Mouse (Mus musculus) lung, postnatal 0 days (tissue): ENCODE measurements around the gene Azin2. TPM values are rescaled to one million over a fixed set of nuclear protein-coding genes. Genes with fewer than 3 reads are reported as not detected.

Source experiments
- ATAC-seq: fragments of 200-750 bp; cut with Nextera tagmentation; 2 replicates; pipeline ENCODE4 v1.8.0; 2017; ENCODE audit warnings: moderate library complexity
- DNase-seq: peaks from one replicate; pipeline ENCODE4 v3.0.0-alpha.2; 2016; ENCODE audit warnings: low spot score
- H3K27ac ChIP-seq: fragments of 300-500 bp; sonication (generic); 2 replicates; pipeline ENCODE4 v1.5.1; 2014; ENCODE audit warnings: antibody characterized with exemption, mild to moderate bottlenecking, low read length, mixed read lengths
- H3K27me3 ChIP-seq: fragments of 300-500 bp; sonication (generic); replicated peaks from 2 replicates; pipeline ENCODE4 v1.6.1; 2014; ENCODE audit warnings: low read length, mixed read lengths; ENCODE audit not compliant: insufficient read depth
- H3K36me3 ChIP-seq: fragments of 300-500 bp; sonication (generic); 2 replicates; pipeline ENCODE4 v1.6.1; 2014; ENCODE audit warnings: low read length, mixed read lengths; ENCODE audit not compliant: insufficient read depth
- H3K4me1 ChIP-seq: fragments of 300-500 bp; sonication (generic); 2 replicates; pipeline ENCODE4 v1.6.1; 2014; ENCODE audit warnings: antibody characterized with exemption, low read depth, low read length, mixed read lengths; ENCODE audit not compliant: insufficient read depth
- H3K4me2 ChIP-seq: fragments of 300-500 bp; sonication (generic); replicated peaks from 2 replicates; pipeline ENCODE4 v1.6.1; 2014; ENCODE audit warnings: low read depth, mild to moderate bottlenecking, low read length, moderate library complexity, mixed read lengths
- H3K4me3 ChIP-seq: fragments of 300-500 bp; sonication (generic); 2 replicates; pipeline ENCODE4 v1.5.1; 2014; ENCODE audit warnings: low read depth, low read length
- H3K9ac ChIP-seq: fragments of 300-500 bp; sonication (generic); replicated peaks from 2 replicates; pipeline ENCODE4 v1.6.1; 2014; ENCODE audit warnings: low read depth, mild to moderate bottlenecking
- H3K9me3 ChIP-seq: fragments of 300-500 bp; sonication (generic); 2 replicates; pipeline ENCODE4 v1.6.1; 2016; ENCODE audit warnings: low read length, mixed read lengths
- CTCF ChIP-seq: IDR thresholded peaks from 2 replicates; pipeline ENCODE4 v1.5.1; 2016; ENCODE audit warnings: antibody characterized with exemption, mild to moderate bottlenecking
- EP300 ChIP-seq: IDR thresholded peaks from 2 replicates; pipeline ENCODE4 v1.6.1; 2016; ENCODE audit warnings: antibody characterized with exemption, mild to moderate bottlenecking, control low read depth
- WGBS: fragments of 180-500 bp; shearing (Covaris S2); extraction: QIAGEN DNeasy Blood & Tissue Kit; methylation state at CpG from one replicate; pipeline ENCODE4 v1.1.7; 2014; 5-methylcytosine and 5-hydroxymethylcytosine counted together
- polyA plus RNA-seq: library from polyadenylated mRNA; unstranded; fragments of >200 nt; fragmentation: Nextera tagmentation; extraction: Ambion mirVana; gene quantifications from 2 replicates; pipeline ENCODE4 v1.2.1, GENCODE M21; 2015

Azin2 gene
- 39.0 and 42.2 TPM in 2 replicates for polyA plus RNA-seq

- peak; percentile 95 for ATAC-seq
- Histone ChIP-seq H3K27me3 (0 out of 2 replicates have a peak, but pooled peaks cover 3% of the 10 kb centered on the region), H3K4me3 (peak within 1 kb of the TSS; percentile 49), H3K36me3 (no peaks in the 10 kb centered on the region), H3K27ac (peak within 1 kb of the TSS; percentile 47), H3K9ac (peak within 1 kb of the TSS; percentile 56), H3K4me2 (peak within 1 kb of the TSS; percentile 85), H3K9me3 (no peaks in the 10 kb centered on the region), H3K4me1 (peaks cover 8% of the 10 kb centered on the region; the same call in 1 of the 2 replicates)
- WGBS = 1% methylated on average over 53 of the region's 72 CpGs
- no peak for TF ChIP-seq EP300
- TF ChIP-seq CTCF = no peak
- peak; percentile 91 for DNase-seq
These were observed at the start of gene Azin2 for GRCm38 (mm10) chr4:128962029-128962925. Gene Azin2, minus strand, starts transcription at chr4:128962442.

- Histone ChIP-seq H3K9ac (no peak overlapping the region), H3K4me3 (no peak overlapping the region), H3K27me3 (no peaks in the 10 kb centered on the region), H3K4me2 (no peak overlapping the region), H3K4me1 (peaks cover 9% of the 10 kb centered on the region; the same call in 1 of the 2 replicates), H3K9me3 (no peaks in the 10 kb centered on the region), H3K36me3 (peaks cover 9% of the 10 kb centered on the region; the same call in 1 of the 2 replicates), H3K27ac (peak overlapping the region; percentile 48; the same call in 1 of the 2 replicates)
- TF ChIP-seq CTCF (no peak), EP300 (peak; percentile 9; the same call in 1 of the 2 replicates)
- ATAC-seq (peak; percentile 76), DNase-seq (peak; percentile 92)
- WGBS = 37% methylated on average over 15 of the region's 15 CpGs
These were observed 49.4 kb upstream of the Azin2 start for GRCm38 (mm10) chr4:129011604-129012121.

GRCm38 (mm10) chr4:129009521-129009920 lies 47.3 kb upstream of the Azin2 start:
- no peak for ATAC-seq
- Histone ChIP-seq H3K9me3 (no peaks in the 10 kb centered on the region), H3K27me3 (no peaks in the 10 kb centered on the region), H3K4me3 (no peak overlapping the region), H3K9ac (no peak overlapping the region), H3K27ac (no peak overlapping the region), H3K4me2 (no peak overlapping the region), H3K4me1 (peaks cover 9% of the 10 kb centered on the region; the same call in 1 of the 2 replicates), H3K36me3 (peaks cover 9% of the 10 kb centered on the region; the same call in 1 of the 2 replicates)
- DNase-seq = peak; percentile 42
- WGBS = 72% methylated on average over 5 of the region's 5 CpGs
- TF ChIP-seq EP300 (no peak), CTCF (no peak)

- ATAC-seq (no peak), DNase-seq (peak; percentile 4)
- H3K4me2 ChIP-seq = no peak overlapping the region
- no peaks in the 10 kb centered on the region for H3K9me3 ChIP-seq
- no peak overlapping the region for H3K4me3 ChIP-seq
- no peak overlapping the region for H3K27ac ChIP-seq
- H3K9ac ChIP-seq = no peak overlapping the region
- peaks cover 9% of the 10 kb centered on the region; the same call in 1 of the 2 replicates for H3K4me1 ChIP-seq
- H3K36me3 ChIP-seq = peaks cover 9% of the 10 kb centered on the region; the same call in 1 of the 2 replicates
- 74% methylated on average over 3 of the region's 3 CpGs for WGBS
- TF ChIP-seq CTCF = no peak
- no peaks in the 10 kb centered on the region for H3K27me3 ChIP-seq
These were observed 46.4 kb upstream of the Azin2 start for GRCm38 (mm10) chr4:129008672-129009071.

GRCm38 (mm10) chr4:129008006-129008519 lies 45.8 kb upstream of the Azin2 start:
- 83% methylated on average over 12 of the region's 12 CpGs for WGBS
- Histone ChIP-seq H3K27ac (no peak overlapping the region), H3K4me1 (peaks cover 6% of the 10 kb centered on the region; the same call in 1 of the 2 replicates), H3K4me2 (no peak overlapping the region), H3K9ac (no peak overlapping the region), H3K9me3 (no peaks in the 10 kb centered on the region), H3K4me3 (no peak overlapping the region), H3K27me3 (no peaks in the 10 kb centered on the region), H3K36me3 (peaks cover 9% of the 10 kb centered on the region; the same call in 1 of the 2 replicates)
- no peak for DNase-seq
- no peak for TF ChIP-seq EP300
- no peak for TF ChIP-seq CTCF
- ATAC-seq = no peak

- TF ChIP-seq EP300 = no peak
- TF ChIP-seq CTCF = no peak
- Histone ChIP-seq H3K4me1 (no peaks in the 10 kb centered on the region), H3K9ac (no peak overlapping the region), H3K4me2 (no peak overlapping the region), H3K27me3 (no peaks in the 10 kb centered on the region), H3K4me3 (no peak overlapping the region), H3K27ac (no peak overlapping the region), H3K9me3 (no peaks in the 10 kb centered on the region), H3K36me3 (peaks cover 18% of the 10 kb centered on the region; the same call in 1 of the 2 replicates)
- 88% methylated on average over 8 of the region's 8 CpGs for WGBS
- ATAC-seq (no peak), DNase-seq (no peak)
These were observed 41.5 kb upstream of the Azin2 start for GRCm38 (mm10) chr4:129003720-129004119.
